Mouse (Mus musculus): ENCODE results near the gene St8sia6.
"Not testable (repeated sequence)": the region's sequence is repeated elsewhere in the genome, so short reads cannot be mapped to it uniquely, and the experiment has no call there.

Gene St8sia6

GRCm38 (mm10) chr2:13603636-13604035 lies 190.2 kb downstream of the St8sia6 start:
- DNase-seq (ENCODE audit: low spot score), result not testable (repeated sequence)

- DNase-seq (ENCODE audit: low spot score), result no peak
These were observed 190.8 kb downstream of the St8sia6 start for GRCm38 (mm10) chr2:13603093-13603492.

All from yolk sac, embryonic 10.5 days (tissue).